Mouse (Mus musculus) neutrophil, adult 5-6 weeks (primary cell): ENCODE results near the gene Cdc20b. TPM values are rescaled to one million over a fixed set of nuclear protein-coding genes. Genes with fewer than 3 reads are reported as not detected.

Experiments
- ATAC-seq: fragments of 151-379, 151-347 bp; 2 replicates; pipeline ENCODE4 v1.8.0; 2017; ENCODE audit warnings: mild to moderate bottlenecking, moderate TSS enrichment; ENCODE audit not compliant: insufficient number of reproducible peaks, poor library complexity, low FRiP score, severe bottlenecking; ENCODE audit errors: extremely low read depth
- total RNA-seq: library from RNA; stranded (forward); fragments of 200-1000 nt; gene quantifications from 2 replicates; pipeline ENCODE4 v1.2.3, GENCODE M21; 2017

Cdc20b gene
- total RNA-seq, 1 experiment from 2014 or later = not detected

DNA sequence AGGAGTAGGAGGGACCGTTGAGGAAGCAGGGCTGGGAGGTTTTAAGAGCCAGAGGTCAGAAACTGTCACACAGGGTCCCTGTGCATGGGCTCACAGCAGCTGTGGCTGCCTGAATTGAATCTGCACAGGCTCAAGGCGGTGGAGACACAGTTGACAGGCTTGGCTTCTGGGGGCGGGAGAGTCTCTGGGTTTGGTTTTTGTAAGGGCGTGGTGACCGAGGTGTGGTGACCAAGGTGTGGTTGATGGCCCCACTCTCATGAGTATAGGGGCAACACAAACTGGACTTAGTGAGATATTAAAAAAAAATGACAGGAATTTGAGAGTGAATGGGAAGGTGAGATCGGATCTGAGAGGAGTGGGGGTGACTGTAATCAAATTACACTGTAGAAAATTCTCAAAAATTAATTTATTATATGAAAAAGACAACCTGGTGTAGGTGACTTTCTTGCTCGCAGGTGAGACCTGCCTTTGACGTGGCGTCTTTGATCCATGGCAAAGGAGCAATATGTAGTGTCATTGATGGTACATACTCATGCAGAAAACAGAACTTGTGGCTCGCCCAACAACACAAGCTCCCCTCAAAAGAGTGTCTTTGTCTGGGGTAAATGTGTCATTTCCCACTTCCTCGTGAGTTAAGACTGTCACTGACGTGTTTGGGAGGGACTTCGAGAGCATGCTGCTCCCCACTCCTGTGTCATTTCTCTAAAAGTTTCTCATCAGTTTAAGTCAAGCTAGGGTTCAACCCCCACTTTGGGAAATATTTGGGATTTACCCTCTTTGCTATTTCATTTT, 52.5 kb downstream of the Cdc20b start:
- no peak for ATAC-seq

DNA sequence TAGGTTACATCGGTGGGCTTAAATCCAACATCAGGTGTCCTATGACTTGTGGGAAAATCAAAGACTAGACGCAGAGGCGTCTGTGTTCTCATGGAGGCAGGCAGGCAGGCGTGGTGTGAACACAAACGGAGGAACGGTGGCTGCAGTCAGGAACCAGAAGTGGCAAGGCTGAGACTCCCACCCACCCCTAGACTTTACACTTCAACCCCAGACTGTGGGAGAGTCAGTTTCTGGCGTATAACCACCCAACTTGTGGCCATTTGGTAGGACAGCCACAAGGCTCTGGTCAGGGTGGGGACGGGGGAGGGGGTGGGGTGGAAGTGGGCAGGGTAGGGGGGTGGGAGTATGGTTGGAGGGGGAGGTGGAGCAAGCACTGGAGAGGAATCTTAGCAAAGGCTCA, 55.6 kb downstream of the Cdc20b start:
- no peak for ATAC-seq

GRCm38 (mm10) chr13:113094618-113095017, 59.7 kb downstream of the Cdc20b start:
- no peak for ATAC-seq

DNA sequence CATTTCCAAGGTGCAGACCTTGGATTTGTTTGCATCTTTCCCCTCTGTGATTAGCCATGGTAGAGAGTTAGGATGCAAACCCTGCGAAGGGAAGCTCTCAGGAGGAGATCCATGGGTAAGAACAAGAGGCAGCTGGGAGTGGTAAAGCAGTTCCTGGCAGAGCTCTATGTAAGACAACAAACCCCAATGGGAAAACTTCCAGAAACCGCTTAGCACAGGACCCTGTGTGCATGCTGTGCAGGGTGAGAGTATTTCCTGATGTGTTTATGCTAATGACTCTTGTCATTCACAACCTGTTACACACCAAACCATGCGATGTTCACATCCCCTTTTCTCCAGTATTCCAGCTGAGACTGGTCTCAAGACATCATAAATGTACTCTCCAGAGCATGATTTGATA, 62.1 kb downstream of the Cdc20b start:
- ATAC-seq = no peak

DNA sequence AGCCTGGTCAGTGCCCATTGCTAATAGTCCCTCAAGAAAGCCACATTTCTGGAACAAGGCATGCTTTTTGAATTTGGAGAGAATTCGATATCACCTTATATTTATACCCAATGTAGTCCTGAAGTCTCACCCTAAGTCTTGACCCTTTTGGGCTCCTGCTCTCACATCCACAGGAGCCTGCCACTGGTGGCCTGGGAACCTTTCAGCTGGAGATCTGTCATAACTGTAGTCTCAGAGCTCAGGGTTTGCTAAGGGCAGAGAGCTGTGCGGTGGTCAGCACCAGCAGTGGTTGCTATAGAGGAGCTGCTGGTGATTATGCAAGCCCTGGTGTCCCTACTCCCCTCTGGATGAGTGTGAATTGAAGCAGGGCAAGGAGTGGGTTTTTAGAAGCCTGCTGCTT, 63.5 kb downstream of the Cdc20b start:
- ATAC-seq = no peak

DNA sequence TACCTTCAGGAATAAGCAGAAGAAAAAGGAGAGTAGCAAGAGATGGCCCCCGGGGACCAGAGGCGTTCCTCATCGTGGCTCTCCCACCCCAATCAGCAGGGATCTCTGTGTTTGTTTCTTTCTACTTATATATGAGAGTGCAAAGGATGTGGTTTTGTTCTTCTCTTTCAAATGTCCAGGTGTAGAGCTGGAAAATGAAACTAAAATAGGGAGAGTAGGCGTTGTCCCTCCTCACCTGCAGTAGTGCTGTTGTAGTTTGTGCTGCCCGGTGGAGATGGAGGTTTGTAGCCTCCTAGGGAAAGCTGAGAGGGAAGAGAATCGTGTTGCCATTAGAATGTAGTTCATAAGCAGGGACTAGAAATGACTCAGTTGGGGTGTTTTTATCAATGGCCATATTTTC, 66.0 kb downstream of the Cdc20b start, which contains the start of gene Gzma:
Gene Gzma, minus strand, starts transcription at position 103 of the 400 bp plus-strand sequence.
- ATAC-seq = no peak

DNA sequence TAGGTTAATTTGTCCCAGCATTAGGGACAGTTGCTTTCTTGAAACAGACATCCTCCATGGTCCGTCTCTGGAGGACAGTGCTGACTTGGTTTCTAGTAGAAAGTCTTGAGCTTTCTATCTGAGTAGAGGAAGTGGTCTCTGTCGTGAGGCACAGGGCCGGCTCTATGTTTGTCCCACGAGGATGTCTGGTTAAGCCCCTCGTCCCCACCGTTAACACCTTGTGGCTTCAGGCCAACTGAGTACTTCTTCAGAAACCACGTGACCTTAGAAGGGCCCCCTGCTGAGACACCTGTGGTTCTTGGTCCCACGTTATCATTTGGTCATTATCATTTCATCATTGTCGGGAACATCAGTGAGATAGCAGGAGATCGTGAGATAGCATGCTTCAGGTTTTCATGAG, 66.9 kb downstream of the Cdc20b start:
- ATAC-seq = no peak

GRCm38 (mm10) chr13:113104759-113105158, 69.8 kb downstream of the Cdc20b start:
- ATAC-seq = no peak

DNA sequence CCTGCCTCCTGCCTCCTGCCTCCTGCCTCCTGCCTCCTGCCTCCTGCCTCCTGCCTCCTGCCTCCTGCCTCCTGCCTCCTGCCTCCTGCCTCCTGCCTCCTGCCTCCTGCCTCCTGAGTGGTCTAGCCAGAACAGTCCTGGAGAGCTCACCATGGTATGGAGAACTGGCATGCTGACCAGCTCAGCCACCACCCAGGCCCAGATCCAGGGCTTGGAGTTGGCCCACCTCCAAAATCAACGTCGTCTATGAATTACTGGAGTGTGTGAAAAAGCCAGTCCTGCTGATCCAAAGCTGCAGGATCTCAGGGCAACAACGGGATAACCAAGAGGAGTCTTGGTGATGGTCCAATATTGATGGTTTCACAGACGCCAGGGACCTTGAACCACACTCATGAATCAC, 84.1 kb downstream of the Cdc20b start:
- ATAC-seq = no peak

DNA sequence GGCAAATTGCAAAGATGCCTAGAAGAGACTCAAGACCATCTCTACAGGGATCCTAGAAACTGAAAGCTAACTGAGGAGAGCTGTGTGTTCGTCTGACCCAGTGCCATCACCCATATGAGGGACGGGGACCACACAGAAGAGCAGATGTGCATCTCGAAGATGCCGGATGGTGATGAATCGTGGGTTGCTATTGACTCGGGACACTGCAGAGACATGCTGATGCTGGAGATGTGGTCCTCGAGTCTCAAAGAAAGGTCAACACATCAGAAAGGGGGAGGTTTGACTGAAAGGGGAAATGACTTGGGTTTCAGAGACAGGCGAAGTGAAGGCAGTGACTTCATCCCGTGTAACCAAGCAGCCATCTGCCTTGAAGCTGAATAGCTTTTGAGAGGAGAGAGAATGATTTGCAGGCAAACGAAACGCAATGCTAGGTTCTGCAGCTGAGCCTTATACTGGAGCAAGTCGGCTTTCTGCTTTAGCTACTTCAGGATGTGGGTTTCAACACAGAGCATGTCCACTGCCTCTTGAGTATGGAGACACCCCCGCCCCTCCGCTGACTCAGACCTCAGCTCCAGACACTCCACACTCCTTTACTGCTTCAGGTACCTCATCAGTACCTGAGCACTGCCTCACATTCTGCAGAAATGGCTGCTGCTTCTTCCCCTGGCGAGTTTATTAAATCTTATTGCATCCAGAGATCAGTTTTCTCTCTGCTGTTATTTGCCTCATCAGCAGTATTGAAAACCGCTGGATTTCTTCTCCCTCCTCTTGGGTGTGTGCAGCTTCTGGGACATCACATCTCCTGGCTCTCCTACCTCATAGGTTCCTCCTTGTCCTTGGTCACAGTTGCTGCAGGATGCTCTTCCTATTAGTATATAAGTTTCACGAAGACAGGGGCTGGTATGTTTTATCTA, 85.7 kb downstream of the Cdc20b start:
- ATAC-seq = no peak

DNA sequence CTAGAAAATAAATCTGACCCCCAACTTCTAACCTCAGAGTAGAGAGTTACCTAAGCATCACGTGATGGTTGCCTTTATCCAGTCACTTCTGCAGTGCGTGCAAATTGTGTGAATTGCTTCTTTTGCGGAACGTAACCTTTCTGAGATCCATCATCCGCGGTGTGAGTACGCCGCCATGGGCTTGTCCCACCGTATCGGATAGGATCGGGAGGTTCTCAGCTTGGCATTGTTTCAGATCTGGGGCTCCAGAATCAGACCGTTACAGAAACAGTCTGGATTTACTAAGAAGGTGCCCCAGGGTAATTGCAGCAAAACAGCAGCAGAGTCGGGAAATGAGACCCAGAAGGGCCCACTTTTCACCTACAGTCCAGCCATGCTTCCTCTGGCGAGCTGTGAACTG, 86.4 kb downstream of the Cdc20b start:
- ATAC-seq = no peak

DNA sequence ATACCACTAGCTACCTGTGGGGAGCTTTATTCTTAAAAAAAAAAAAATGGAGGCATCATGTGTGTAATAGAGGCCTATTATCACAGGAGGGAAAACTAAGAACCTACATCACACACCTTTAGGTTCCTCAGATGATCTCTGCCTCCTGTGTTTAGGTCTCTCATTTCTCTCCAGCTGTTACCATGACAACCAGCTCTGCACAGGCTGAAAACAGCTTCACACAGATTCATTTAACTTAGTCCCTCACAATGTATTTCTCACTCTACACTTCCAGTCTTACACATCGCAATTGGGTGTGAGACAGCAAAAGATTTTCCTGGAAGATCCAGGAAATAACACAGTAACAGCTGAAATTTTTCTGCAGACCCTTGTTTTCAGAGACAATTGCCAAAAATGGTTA, 95.1 kb downstream of the Cdc20b start:
- no peak for ATAC-seq

DNA sequence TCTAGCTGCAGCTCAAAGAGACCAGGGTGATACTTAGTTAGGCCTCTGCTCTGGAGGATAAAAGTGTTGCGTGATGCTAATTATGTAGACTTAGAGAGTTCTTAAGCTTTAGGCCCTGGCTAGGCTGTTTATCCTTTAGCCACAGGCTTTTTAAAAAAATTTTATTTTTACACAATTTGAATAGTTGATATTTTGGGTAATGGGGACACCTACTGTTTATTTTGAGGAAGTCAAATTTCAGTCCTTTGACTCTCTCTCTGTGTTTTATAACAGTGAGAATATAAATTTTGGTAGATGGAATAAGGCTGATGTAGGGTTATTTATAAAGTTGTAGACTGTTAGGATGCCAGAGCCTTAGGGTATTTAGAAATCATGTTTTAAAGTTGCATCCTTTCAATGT, 104.7 kb downstream of the Cdc20b start:
- no peak for ATAC-seq

Other genes with a start within 250 kb of the Cdc20b start
- gene Plpp1, start 234.3 kb upstream of the Cdc20b start, total RNA-seq = 1.5 and 2.8 TPM in 2 replicates
- 61.5 and 63.5 TPM in 2 replicates for gene Mtrex, start 107.7 kb upstream of the Cdc20b start, total RNA-seq
- 19.6 and 21.6 TPM in 2 replicates for gene Dhx29, start 107.7 kb upstream of the Cdc20b start, total RNA-seq
- gene Ccno, start 47.3 kb upstream of the Cdc20b start, total RNA-seq = 8.0 and 11.3 TPM in 2 replicates
- not detected in 2 replicates for gene Mcidas, start 41.3 kb upstream of the Cdc20b start, total RNA-seq
- not detected in 2 replicates for gene Gpx8, start 11.3 kb downstream of the Cdc20b start, total RNA-seq
- 38.9 and 40.6 TPM in 2 replicates for gene Gzma, start 65.9 kb downstream of the Cdc20b start, total RNA-seq
- gene Esm1, start 174.5 kb downstream of the Cdc20b start, total RNA-seq = 0.23 TPM in 1 of 2 replicates, not detected in the other
- 0.58 TPM in 1 of 2 replicates, not detected in the other for gene Gzmk, start 190.8 kb downstream of the Cdc20b start, total RNA-seq